Mouse (Mus musculus) colon, adult 2 months (tissue): ENCODE results near the gene Emc7. TPM values are rescaled to one million over a fixed set of nuclear protein-coding genes. Genes with fewer than 3 reads are reported as not detected.

Source experiments
- polyA plus RNA-seq: library from polyadenylated mRNA; depleted of rRNA; stranded (reverse); fragments of >200 nt; gene quantifications from 2 replicates; pipeline ENCODE4 v1.2.3, GENCODE M21; 2012; rRNA removed

Emc7 gene
- 3.7 and 4.5 TPM in 2 replicates for polyA plus RNA-seq

GRCm38 (mm10) chr2:112454862-112455564 is at the start of gene Emc7:
Gene Emc7, plus strand, starts transcription at chr2:112454997.

GRCm38 (mm10) chr2:112480669-112481068 is 25.9 kb downstream of the Emc7 start, which contains the start of gene Chrm5:
Gene Chrm5, minus strand, starts transcription at chr2:112480769.

GRCm38 (mm10) chr2:112492856-112493538 is 38.2 kb downstream of the Emc7 start, which contains the start of gene Aven:
Gene Aven, plus strand, starts transcription at chr2:112492964.

Other genes with a start within 250 kb of the Emc7 start
- 68.9 and 103 TPM in 2 replicates for gene Lpcat4, start 215.5 kb upstream of the Emc7 start, polyA plus RNA-seq
- gene Nutm1, start 195.7 kb upstream of the Emc7 start, polyA plus RNA-seq: not detected in 2 replicates
- gene Nop10, start 193.1 kb upstream of the Emc7 start, polyA plus RNA-seq: 29.9 and 30.3 TPM in 2 replicates
- gene Slc12a6, start 189.2 kb upstream of the Emc7 start, polyA plus RNA-seq: 18.2 and 19.2 TPM in 2 replicates
- not detected in 2 replicates for gene Gm21985, start 188.7 kb upstream of the Emc7 start, polyA plus RNA-seq
- gene Emc4, start 87.0 kb upstream of the Emc7 start, polyA plus RNA-seq: 50.1 and 68.0 TPM in 2 replicates
- 0.49 and 0.66 TPM in 2 replicates for gene Katnbl1, start 75.8 kb upstream of the Emc7 start, polyA plus RNA-seq
- gene Chrm5, start 25.8 kb downstream of the Emc7 start, polyA plus RNA-seq: not detected in 2 replicates
- gene Aven, start 38.0 kb downstream of the Emc7 start, polyA plus RNA-seq: 3.5 and 4.5 TPM in 2 replicates